Mouse (Mus musculus) hindbrain, embryonic 11.5 days (tissue): Measurements from ENCODE around the gene Ribc2. TPM values are rescaled to one million over a fixed set of nuclear protein-coding genes. Genes with fewer than 3 reads are reported as not detected.

Experiments used
- ATAC-seq: fragments of 200-750 bp; cut with Nextera tagmentation; 2 replicates; pipeline ENCODE4 v1.8.0; 2017; ENCODE audit warnings: mild to moderate bottlenecking, moderate TSS enrichment, moderate library complexity; ENCODE audit not compliant: low FRiP score
- DNase-seq: peaks from one replicate; pipeline ENCODE4 v3.0.0-alpha.2; 2015; ENCODE audit warnings: low spot score
- H3K27ac ChIP-seq: fragments of 300-500 bp; sonication (generic); 2 replicates; pipeline ENCODE4 v1.5.1; 2014; ENCODE audit warnings: mild to moderate bottlenecking, low read depth, low read length
- H3K27me3 ChIP-seq: fragments of 300-500 bp; sonication (generic); 2 replicates; pipeline ENCODE4 v1.6.1; 2014; ENCODE audit warnings: mild to moderate bottlenecking, low read length, moderate library complexity, mixed read lengths; ENCODE audit not compliant: control insufficient read depth, insufficient read depth
- H3K36me3 ChIP-seq: fragments of 300-500 bp; sonication (generic); 2 replicates; pipeline ENCODE4 v1.6.1; 2014; ENCODE audit warnings: mild to moderate bottlenecking, low read length, moderate library complexity, mixed read lengths; ENCODE audit not compliant: control insufficient read depth, insufficient read depth
- H3K4me1 ChIP-seq: fragments of 300-500 bp; sonication (generic); replicated peaks from 2 replicates; pipeline ENCODE4 v1.6.1; 2014; ENCODE audit warnings: low read length, mixed read lengths; ENCODE audit not compliant: control insufficient read depth, insufficient read depth
- H3K4me2 ChIP-seq: fragments of 300-500 bp; sonication (generic); replicated peaks from 2 replicates; pipeline ENCODE4 v1.6.1; 2014; ENCODE audit warnings: mild to moderate bottlenecking, low read depth, low read length
- H3K4me3 ChIP-seq: fragments of 300-500 bp; sonication (generic); 2 replicates; pipeline ENCODE4 v1.5.1; 2014; ENCODE audit warnings: low read depth, low read length
- H3K9ac ChIP-seq: fragments of 300-500 bp; sonication (generic); 2 replicates; pipeline ENCODE4 v1.6.1; 2014; ENCODE audit warnings: low read depth, low read length
- H3K9me3 ChIP-seq: fragments of 300-500 bp; sonication (generic); 2 replicates; pipeline ENCODE4 v1.6.1; 2016; ENCODE audit warnings: low read length; ENCODE audit not compliant: control insufficient read depth
- WGBS: fragments of 180-500 bp; shearing (Covaris S2); extraction: QIAGEN DNeasy Blood & Tissue Kit; methylation state at CpG from one replicate; pipeline ENCODE4 v1.1.7; 2014; 5-methylcytosine and 5-hydroxymethylcytosine counted together
- polyA plus RNA-seq: library from polyadenylated mRNA; unstranded; fragments of >200 nt; fragmentation: Nextera tagmentation; extraction: Ambion mirVana; gene quantifications from 2 replicates; pipeline ENCODE4 v1.2.1, GENCODE M21; 2014

The Ribc2 gene
- polyA plus RNA-seq, 1 experiment from 2014 or later: 0.82 TPM

DNA sequence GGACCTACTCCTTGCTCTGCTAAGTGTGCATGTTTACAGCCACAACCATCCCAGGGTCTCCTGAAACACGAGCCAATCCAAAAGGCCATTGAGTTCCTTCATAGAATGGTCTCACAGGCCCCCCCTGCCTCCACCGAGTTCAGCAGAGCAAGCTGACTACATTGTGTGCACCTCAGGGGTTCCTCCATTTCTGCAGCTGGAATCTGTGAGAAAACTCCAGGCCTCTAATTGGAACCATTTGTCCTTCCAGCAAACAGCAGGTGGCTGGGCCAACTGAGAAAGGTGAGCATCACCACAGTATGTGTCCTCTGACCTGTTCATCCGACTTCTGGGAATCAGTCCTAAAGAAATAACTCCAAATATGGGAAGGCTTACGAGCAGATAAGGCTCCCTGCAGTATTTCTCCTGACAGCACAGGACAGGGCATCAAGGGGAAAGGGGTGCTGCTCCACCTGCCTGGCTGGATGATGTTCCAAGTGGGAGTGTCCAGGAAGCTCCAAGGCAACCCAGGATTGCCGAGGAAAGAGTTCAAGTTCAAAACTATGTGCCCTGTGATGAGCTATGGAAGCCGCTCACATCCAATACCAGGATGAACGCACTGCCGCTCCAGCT, 56.4 kb downstream of the Ribc2 start:
- no peak overlapping the region for H3K4me3 ChIP-seq
- 57% methylated on average over 8 of the region's 8 CpGs for WGBS
- no peak overlapping the region for H3K4me2 ChIP-seq
- no peak overlapping the region for H3K27ac ChIP-seq
- no peaks in the 10 kb centered on the region for H3K9me3 ChIP-seq
- no peak overlapping the region for H3K9ac ChIP-seq
- H3K4me1 ChIP-seq: no peaks in the 10 kb centered on the region
- no peak for ATAC-seq
- H3K27me3 ChIP-seq: no peaks in the 10 kb centered on the region
- no peaks in the 10 kb centered on the region for H3K36me3 ChIP-seq
- no peak for DNase-seq

Other genes with a start within 250 kb of the Ribc2 start
- gene Gm29666, start 212.0 kb upstream of the Ribc2 start, polyA plus RNA-seq: 0.61 and 0.62 TPM in 2 replicates
- gene Nup50, start 208.7 kb upstream of the Ribc2 start, polyA plus RNA-seq: 63.3 and 65.0 TPM in 2 replicates
- gene 5031439G07Rik, start 143.5 kb upstream of the Ribc2 start, polyA plus RNA-seq: 11.8 and 12.9 TPM in 2 replicates
- not detected in 2 replicates for gene Upk3a, start 114.9 kb upstream of the Ribc2 start, polyA plus RNA-seq
- gene Fam118a, start 103.1 kb upstream of the Ribc2 start, polyA plus RNA-seq: 27.8 and 29.5 TPM in 2 replicates
- gene Smc1b, start 114 bp upstream of the Ribc2 start, polyA plus RNA-seq: 0.08 and 0.13 TPM in 2 replicates
- gene Fbln1, start 73.9 kb downstream of the Ribc2 start, polyA plus RNA-seq: 119 and 121 TPM in 2 replicates
- gene Atxn10, start 204.2 kb downstream of the Ribc2 start, polyA plus RNA-seq: 457 and 469 TPM in 2 replicates